Mouse (Mus musculus) kidney, postnatal 10 days (tissue): ENCODE measurements around the gene Med29.

Experiments used
- DNase-seq: peaks from one replicate; pipeline ENCODE4 v3.0.0; 2021; ENCODE audit warnings: mixed read lengths

Med29 gene

GRCm38 (mm10) chr7:28392429-28393271 is at the start of gene Med29, which contains the start of gene Paf1:
Gene Med29 (minus strand): TSS chr7:28392708.
Gene Paf1 (plus strand): TSS chr7:28392951.
- peak; percentile 97 for DNase-seq

- DNase-seq, result no peak
Observed at GRCm38 (mm10) chr7:28441776-28442485, 49.4 kb upstream of the Med29 start.

- DNase-seq, result peak; percentile 34
Observed at GRCm38 (mm10) chr7:28440739-28441138, 48.2 kb upstream of the Med29 start.

- no peak for DNase-seq
Observed at GRCm38 (mm10) chr7:28438771-28439170, 46.3 kb upstream of the Med29 start.

- DNase-seq, result no peak
Observed at GRCm38 (mm10) chr7:28437964-28438363, 45.5 kb upstream of the Med29 start.

GRCm38 (mm10) chr7:28436932-28437570 is 44.5 kb upstream of the Med29 start, which contains the start of gene Gmfg:
Gene Gmfg (plus strand): TSS chr7:28437447.
- peak; percentile 88 for DNase-seq

- peak; percentile 100 for DNase-seq
Observed at GRCm38 (mm10) chr7:28436271-28436904, 43.9 kb upstream of the Med29 start.

GRCm38 (mm10) chr7:28435660-28436259 is 43.3 kb upstream of the Med29 start:
- peak; percentile 53 for DNase-seq

GRCm38 (mm10) chr7:28432252-28432651 is 39.7 kb upstream of the Med29 start:
- no peak for DNase-seq

GRCm38 (mm10) chr7:28430512-28430911 is 38.0 kb upstream of the Med29 start:
- DNase-seq, result no peak

- no peak for DNase-seq
Observed at GRCm38 (mm10) chr7:28427738-28428137, 35.2 kb upstream of the Med29 start.

GRCm38 (mm10) chr7:28423018-28423417 is 30.5 kb upstream of the Med29 start:
- no peak for DNase-seq

GRCm38 (mm10) chr7:28419416-28419815 is 26.9 kb upstream of the Med29 start:
- no peak for DNase-seq

- peak; percentile 82 for DNase-seq
Observed at GRCm38 (mm10) chr7:28418096-28418670, 25.7 kb upstream of the Med29 start.

GRCm38 (mm10) chr7:28417368-28417767 is 24.9 kb upstream of the Med29 start:
- DNase-seq, result no peak

- no peak for DNase-seq
Observed at GRCm38 (mm10) chr7:28412826-28413225, 20.3 kb upstream of the Med29 start.

- peak; percentile 84 for DNase-seq
Observed at GRCm38 (mm10) chr7:28410841-28411475, 18.4 kb upstream of the Med29 start.

GRCm38 (mm10) chr7:28401942-28402341 is 9.4 kb upstream of the Med29 start:
- DNase-seq, result no peak

GRCm38 (mm10) chr7:28401030-28401429 is 8.5 kb upstream of the Med29 start:
- no peak for DNase-seq

GRCm38 (mm10) chr7:28398696-28399340 is 6.3 kb upstream of the Med29 start:
- no peak for DNase-seq

- DNase-seq, result peak; percentile 65
Observed at GRCm38 (mm10) chr7:28398000-28398399, 5.5 kb upstream of the Med29 start.
